Mouse (Mus musculus): ENCODE measurements at regions not wholly inside any gene's neighbourhood (a gene's known extent, or its start where the extent isn't known, plus 50 kb on each side); places are given as distances from the start of the nearest gene placed in this dataset.
A peak's percentile ranks its signal among the peaks of the same experiment; 100 is the strongest.

GRCm38 (mm10) chr13:73405720-73406629 is 61.0 kb upstream of the Lpcat1 start:
- DNase-seq, result peak; percentile 53 to 68

GRCm38 (mm10) chr13:73400921-73401320 is 66.1 kb upstream of the Lpcat1 start:
- DNase-seq, result no peak

- DNase-seq, result no peak
Observed at GRCm38 (mm10) chr13:73397033-73397432, 68.7 kb upstream of the Ndufs6 start.

- DNase-seq, result no peak
Observed at GRCm38 (mm10) chr13:73395856-73396255, 67.5 kb upstream of the Ndufs6 start.

- no peak for DNase-seq
Observed at GRCm38 (mm10) chr13:73389051-73389450, 60.7 kb upstream of the Ndufs6 start.

GRCm38 (mm10) chr13:73383585-73383984 is 55.2 kb upstream of the Ndufs6 start:
- peak in 1 of 2 experiments; percentile 23 for DNase-seq

Data from lung, postnatal 4 days (tissue).